Mouse (Mus musculus): Measurements from ENCODE around the gene Prrt4.

DNA sequence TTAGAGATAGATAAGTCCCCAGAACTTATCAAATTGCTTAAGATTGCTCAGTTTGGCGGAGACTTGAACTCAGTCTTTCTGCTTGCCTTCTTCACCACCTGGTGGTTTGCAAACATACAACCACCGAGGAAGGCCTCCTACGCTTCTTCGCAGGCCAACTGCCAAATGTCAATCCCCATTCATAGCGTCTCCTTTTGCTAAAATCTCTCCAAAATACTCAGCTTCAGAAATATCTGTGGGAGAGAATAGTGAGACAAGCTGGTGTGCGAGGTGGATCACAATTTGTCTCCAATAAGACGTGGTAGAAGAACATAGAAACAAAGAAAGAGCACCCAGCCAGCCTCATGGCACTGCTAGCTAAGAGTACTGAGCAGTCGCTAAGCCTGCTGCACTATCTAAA is 459 bp upstream of the Prrt4 start:
- TF ChIP-seq CTCF (IDR thresholded peaks at IDR 0.05; ENCODE audit: low read depth) (no peak), EP300 (optimal IDR thresholded peaks at IDR 0.05) (no peak)

Measured in stomach, postnatal 0 days (tissue).